Mouse (Mus musculus): ENCODE data around the gene Myt1l. TPM values are rescaled to one million over a fixed set of nuclear protein-coding genes. Genes with fewer than 3 reads are reported as not detected.

Myt1l gene
- total RNA-seq, 2 experiments from 2014 or later: not detected

- no peak for ATAC-seq (replicated peaks; ENCODE audit: low FRiP score, poor library complexity, severe bottlenecking)
Measured at GRCm38 (mm10) chr12:29649510-29650152, 121.4 kb downstream of the Myt1l start.

GRCm38 (mm10) chr12:29652516-29652915 lies 124.3 kb downstream of the Myt1l start:
- no peak for ATAC-seq (replicated peaks; ENCODE audit: low FRiP score, poor library complexity, severe bottlenecking)

GRCm38 (mm10) chr12:29655197-29655632 lies 127.0 kb downstream of the Myt1l start:
- no peak for ATAC-seq (replicated peaks; ENCODE audit: low FRiP score, poor library complexity, severe bottlenecking)

DNA sequence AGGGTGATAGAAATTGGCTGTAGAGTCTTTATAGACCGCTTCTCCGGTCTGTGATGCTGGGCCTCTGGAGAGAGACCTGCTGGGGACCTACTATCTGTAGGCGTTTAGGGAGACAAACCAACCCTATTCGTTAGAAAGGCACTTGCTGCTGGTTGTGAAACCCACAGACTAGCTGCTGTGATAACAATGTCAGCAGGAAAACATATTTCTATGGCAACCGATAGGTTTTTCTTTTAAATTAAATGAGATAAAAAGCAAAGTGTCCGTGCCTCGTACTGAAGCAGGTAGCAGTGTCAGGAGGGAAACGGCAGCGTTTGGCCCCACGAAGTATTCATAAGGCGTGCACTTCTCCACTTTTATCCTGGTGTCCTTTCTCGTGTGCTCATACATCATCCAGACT lies 127.5 kb downstream of the Myt1l start:
- no peak for ATAC-seq (replicated peaks; ENCODE audit: low FRiP score, poor library complexity, severe bottlenecking)

DNA sequence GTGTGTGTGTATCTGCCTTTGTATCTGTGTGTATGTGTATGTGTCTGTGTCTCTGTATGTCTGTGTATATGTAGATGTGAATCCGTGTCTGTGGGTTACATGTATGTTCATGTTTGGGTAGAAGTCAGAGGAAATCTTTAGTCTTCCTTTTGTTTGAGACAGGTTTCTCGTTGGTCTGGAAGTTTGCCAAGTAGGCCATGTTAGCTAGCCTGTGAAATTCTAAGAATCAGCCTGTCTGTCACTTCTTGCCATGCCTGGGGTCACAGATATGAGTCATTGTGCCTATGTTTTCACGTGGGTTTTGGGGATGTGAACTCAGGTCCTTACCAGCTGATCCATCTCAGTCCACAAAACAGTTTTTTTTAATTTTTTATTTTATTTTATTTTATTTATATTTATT lies 128.9 kb downstream of the Myt1l start:
- no peak for ATAC-seq (replicated peaks; ENCODE audit: low FRiP score, poor library complexity, severe bottlenecking)

GRCm38 (mm10) chr12:29657870-29658269 lies 129.7 kb downstream of the Myt1l start:
- ATAC-seq (replicated peaks; ENCODE audit: low FRiP score, poor library complexity, severe bottlenecking): no peak

GRCm38 (mm10) chr12:29671984-29672383 lies 143.8 kb downstream of the Myt1l start:
- ATAC-seq (replicated peaks; ENCODE audit: low FRiP score, poor library complexity, severe bottlenecking): no peak

DNA sequence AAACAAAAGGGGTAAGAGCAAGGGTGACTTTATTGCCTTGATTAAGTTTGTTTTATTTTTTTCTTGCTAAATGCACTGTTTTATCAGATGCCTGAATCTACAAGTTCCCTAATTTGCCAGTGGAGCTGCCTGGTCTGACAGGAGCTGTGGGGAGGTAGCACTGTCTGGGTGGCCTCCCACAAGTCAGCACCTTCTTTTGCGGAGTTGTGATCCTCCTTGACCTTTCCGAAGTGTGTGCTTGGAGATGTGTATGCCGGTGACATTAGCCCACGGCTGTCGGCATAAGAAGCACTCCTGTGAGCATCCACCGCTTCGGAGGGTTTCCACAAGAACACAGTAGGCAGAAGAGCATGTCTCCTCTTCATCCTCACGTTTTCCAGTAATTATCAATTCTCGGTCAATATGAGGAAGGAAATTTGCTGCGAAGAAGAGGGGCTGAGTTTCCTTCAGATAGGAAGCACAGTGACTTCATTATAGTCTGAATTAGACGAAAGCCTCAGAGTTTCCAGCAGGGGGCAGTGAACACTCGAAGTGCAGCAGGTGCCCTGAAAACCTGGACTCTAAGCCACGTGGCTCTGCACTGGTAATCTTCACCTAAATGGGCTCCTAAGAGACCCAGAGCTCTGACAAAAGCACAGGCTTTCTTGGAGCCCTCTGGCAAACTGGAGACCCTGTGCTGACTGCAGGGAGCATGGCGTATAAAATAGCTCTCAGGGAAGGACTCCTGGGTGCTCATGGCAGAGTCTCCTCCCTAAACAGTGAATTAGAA lies 147.6 kb downstream of the Myt1l start:
- ATAC-seq (replicated peaks; ENCODE audit: low FRiP score, poor library complexity, severe bottlenecking): no peak

DNA sequence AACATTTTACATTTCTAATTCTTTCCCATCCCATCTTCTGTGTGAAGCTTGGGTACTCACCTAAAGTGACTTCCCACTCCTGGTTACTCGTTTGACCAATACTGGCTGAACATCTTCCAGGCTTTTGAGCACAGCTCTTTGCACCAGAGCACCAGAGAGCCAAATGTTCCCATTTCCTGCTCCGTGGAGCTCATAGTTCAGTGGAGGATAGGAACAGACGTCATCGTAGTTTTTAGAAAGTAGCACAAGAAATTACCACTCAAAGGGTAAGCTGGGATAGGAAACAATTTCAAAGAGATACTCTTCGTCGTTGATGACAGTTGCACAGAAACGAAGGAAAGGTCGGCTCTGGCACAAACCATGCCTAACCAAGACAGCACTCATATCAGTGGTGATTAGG lies 154.2 kb downstream of the Myt1l start:
- no peak for ATAC-seq (replicated peaks; ENCODE audit: low FRiP score, poor library complexity, severe bottlenecking)

DNA sequence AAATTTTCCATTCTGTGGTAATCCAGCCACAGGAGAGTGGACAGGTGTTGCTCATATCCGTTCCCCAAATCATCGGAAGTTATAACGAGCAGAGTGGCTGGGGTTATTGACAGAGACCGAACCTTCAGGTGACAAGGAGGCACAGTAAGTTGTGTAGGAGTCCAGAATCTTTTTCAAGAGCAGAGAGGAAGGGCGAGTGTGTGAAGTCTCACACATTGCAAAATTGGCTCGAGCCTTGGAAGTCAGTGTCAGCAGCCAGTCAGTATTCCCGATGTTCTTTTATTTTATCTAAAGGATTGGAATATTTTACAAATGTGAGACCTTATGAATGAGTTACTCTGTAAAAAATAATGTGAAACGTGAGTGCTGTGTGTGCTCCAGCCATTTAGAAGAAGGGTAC lies 154.8 kb downstream of the Myt1l start:
- no peak for ATAC-seq (replicated peaks; ENCODE audit: low FRiP score, poor library complexity, severe bottlenecking)

- ATAC-seq (replicated peaks; ENCODE audit: low FRiP score, poor library complexity, severe bottlenecking): no peak
Measured at GRCm38 (mm10) chr12:29686241-29686640, 158.1 kb downstream of the Myt1l start.

GRCm38 (mm10) chr12:29691566-29691965 lies 163.4 kb downstream of the Myt1l start:
- no peak for ATAC-seq (replicated peaks; ENCODE audit: low FRiP score, poor library complexity, severe bottlenecking)

GRCm38 (mm10) chr12:29695194-29695593 lies 167.0 kb downstream of the Myt1l start:
- no peak for ATAC-seq (replicated peaks; ENCODE audit: low FRiP score, poor library complexity, severe bottlenecking)

GRCm38 (mm10) chr12:29697526-29698500 lies 169.6 kb downstream of the Myt1l start:
- ATAC-seq (replicated peaks; ENCODE audit: low FRiP score, poor library complexity, severe bottlenecking): no peak

DNA sequence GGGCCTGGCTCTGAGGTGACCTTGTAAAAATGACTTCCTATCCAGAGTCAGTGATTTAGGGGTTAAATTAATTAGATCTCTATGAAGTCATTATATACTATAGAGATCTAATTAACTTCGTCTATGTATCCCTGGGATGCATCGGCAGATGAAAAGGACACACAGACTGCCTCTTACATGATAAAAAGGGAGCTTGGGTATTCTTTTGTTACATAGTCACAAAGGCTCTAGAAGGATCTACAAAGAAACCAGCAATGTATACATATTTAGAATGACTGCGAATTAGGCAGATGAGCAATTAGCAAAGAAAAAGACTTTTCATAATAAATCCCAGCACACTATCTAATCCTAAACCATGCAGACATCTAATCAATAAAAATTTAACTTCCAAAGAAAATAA lies 170.4 kb downstream of the Myt1l start:
- no peak for ATAC-seq (replicated peaks; ENCODE audit: low FRiP score, poor library complexity, severe bottlenecking)

DNA sequence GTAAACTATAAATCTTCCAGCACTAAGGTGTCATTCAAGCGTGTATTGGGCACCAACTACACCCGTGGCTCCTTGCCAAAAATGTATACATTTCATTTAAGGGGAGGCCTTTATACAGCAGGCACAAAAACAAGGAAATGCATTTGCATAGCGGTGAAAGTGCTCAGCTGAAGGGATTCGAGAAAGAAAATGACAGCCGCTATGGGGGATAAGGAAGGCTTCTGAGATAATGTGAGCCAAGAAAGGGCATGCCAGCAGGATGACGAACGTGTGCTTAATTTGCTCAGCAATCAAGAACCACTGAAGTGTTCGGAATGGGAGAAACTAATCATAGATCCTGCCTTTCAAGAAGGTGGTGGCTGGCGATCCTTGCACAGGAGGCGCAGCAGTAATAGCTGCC lies 170.8 kb downstream of the Myt1l start:
- ATAC-seq (replicated peaks; ENCODE audit: low FRiP score, poor library complexity, severe bottlenecking): no peak

GRCm38 (mm10) chr12:29699386-29699785 lies 171.2 kb downstream of the Myt1l start:
- no peak for ATAC-seq (replicated peaks; ENCODE audit: low FRiP score, poor library complexity, severe bottlenecking)

DNA sequence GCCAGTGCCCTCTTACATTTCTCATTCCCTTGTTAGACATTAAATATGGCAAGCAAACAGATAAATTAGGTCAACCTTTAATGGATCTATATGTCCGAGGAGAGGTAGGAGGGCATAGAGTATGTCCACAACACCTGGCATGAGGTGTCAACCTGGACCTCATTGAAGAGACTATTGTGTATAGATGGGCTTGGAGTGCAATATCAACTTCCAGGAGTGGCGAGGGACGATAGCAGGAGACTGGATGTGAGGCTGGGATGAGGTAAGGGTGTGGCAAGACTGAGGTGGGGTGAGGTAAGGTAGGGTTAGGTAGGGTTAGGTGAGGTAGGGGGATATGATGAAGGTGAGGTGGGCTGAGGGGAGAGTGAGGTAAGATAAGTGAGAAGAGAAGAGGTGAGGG lies 171.8 kb downstream of the Myt1l start:
- no peak for ATAC-seq (replicated peaks; ENCODE audit: low FRiP score, poor library complexity, severe bottlenecking)

DNA sequence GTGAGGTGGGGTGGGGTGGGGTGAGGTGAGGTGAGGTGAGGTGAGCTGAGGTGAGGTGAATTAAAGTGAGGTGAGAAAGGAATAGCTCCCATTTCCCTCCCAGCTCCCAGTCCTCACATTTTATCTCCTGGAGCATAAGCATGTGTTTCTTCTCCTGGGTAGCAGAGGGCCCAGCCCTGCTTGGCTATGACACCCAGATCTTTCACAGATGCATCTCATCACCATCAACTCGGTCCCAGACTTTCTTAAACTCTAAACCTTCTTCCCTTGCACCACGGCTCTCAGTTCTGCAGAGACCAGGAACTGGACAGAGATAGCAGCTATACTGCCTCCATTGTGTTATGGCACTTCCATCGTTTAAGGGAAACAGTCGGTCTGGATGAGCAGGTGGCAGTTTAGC lies 172.9 kb downstream of the Myt1l start:
- no peak for ATAC-seq (replicated peaks; ENCODE audit: low FRiP score, poor library complexity, severe bottlenecking)

DNA sequence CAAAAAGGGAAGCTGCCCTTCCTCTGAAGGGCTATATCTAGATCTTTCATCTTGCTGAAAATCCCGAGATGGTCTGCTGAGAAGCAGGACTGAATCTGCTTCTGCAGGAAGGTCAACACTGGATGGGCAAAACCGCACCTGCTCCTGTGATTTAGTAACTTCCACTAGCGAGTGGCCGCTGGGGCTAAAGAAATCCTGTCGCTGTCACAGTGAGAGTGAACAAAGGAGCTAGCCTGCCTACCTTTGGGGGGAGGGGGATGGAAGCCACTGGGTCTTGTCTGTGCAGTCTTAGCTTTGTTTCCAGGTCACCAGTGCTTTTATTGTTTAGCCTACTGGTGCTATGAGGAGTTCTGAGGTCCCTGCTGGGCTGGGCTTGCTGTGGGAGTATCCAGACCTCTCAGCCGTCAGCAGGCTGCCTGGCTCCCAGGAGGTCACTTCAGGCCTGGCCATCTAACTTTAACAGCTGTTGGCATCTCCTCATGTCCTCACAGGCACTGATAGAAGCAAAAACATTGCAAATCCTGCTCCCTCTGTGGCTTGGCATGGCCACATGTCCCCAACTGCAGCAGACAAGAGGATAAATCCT lies 173.6 kb downstream of the Myt1l start:
- ATAC-seq (replicated peaks; ENCODE audit: low FRiP score, poor library complexity, severe bottlenecking): no peak
